Mouse (Mus musculus) hindbrain, embryonic 15.5 days (tissue): Measurements from ENCODE around the gene Cpsf4l. TPM values are rescaled to one million over a fixed set of nuclear protein-coding genes. Genes with fewer than 3 reads are reported as not detected.

Experiments used
- ATAC-seq: fragments of 200-750 bp; cut with Nextera tagmentation; 2 replicates; pipeline ENCODE4 v1.8.0; 2017; ENCODE audit warnings: low read depth, moderate number of reproducible peaks, moderate TSS enrichment; ENCODE audit not compliant: low FRiP score
- H3K27ac ChIP-seq: fragments of 300-500 bp; sonication (generic); replicated peaks from 2 replicates; pipeline ENCODE4 v1.5.1; 2015; ENCODE audit warnings: mild to moderate bottlenecking, inconsistent platforms
- H3K27me3 ChIP-seq: fragments of 300-500 bp; sonication (generic); 2 replicates; pipeline ENCODE4 v1.6.1; 2015; ENCODE audit warnings: control low read depth, inconsistent platforms
- H3K36me3 ChIP-seq: fragments of 300-500 bp; sonication (generic); 2 replicates; pipeline ENCODE4 v1.6.1; 2015; ENCODE audit warnings: control low read depth, inconsistent platforms
- H3K4me1 ChIP-seq: fragments of 300-500 bp; sonication (generic); replicated peaks from 2 replicates; pipeline ENCODE4 v1.6.1; 2015; ENCODE audit warnings: control low read depth, inconsistent platforms
- H3K4me2 ChIP-seq: fragments of 300-500 bp; sonication (generic); 2 replicates; pipeline ENCODE4 v1.6.1; 2015; ENCODE audit warnings: moderate library complexity, mild to moderate bottlenecking, inconsistent platforms
- H3K4me3 ChIP-seq: fragments of 300-500 bp; sonication (generic); 2 replicates; pipeline ENCODE4 v1.5.1; 2015; ENCODE audit warnings: mild to moderate bottlenecking, inconsistent platforms
- H3K9ac ChIP-seq: fragments of 300-500 bp; sonication (generic); 2 replicates; pipeline ENCODE4 v1.6.1; 2015; ENCODE audit warnings: inconsistent platforms
- H3K9me3 ChIP-seq: fragments of 300-500 bp; sonication (generic); 2 replicates; pipeline ENCODE4 v1.6.1; 2016; ENCODE audit warnings: control low read depth, inconsistent platforms
- WGBS: fragments of 180-500 bp; shearing (Covaris S2); methylation state at CpG from one replicate; pipeline ENCODE4 v1.1.7; 2015; 5-methylcytosine and 5-hydroxymethylcytosine counted together
- polyA plus RNA-seq: library from polyadenylated mRNA; unstranded; fragments of >200 nt; fragmentation: Nextera tagmentation; extraction: Ambion mirVana; gene quantifications from 2 replicates; pipeline ENCODE4 v1.2.1, GENCODE M21; 2015

Gene Cpsf4l
- polyA plus RNA-seq = 0.29 and 0.49 TPM in 2 replicates

DNA sequence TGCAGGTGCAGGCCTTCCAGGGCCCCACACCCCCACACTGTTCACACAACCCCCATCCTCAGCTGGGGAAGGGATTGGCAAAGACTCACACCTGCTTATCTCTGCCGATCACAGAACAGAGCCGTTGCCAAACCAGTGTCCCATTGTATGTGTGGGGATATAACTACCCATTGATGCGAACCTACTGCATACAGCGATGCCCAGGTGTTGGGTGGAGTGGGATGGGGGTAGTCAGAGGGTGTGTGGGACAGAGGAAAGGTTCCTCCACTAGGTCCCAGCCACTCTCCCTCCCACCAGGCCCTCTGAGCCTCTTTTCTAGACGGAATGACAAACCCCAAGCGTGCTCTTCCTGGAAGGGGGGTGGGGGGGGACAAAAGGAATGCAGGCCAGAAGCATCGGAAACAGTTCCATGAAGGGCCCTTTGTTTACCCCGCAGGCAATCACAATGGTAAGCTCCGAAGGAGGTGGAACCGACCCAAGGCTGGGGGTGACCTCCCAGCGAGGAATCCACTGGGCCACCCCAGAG lies at the start of gene Cpsf4l:
Gene Cpsf4l (minus strand): TSS at position 287 of the 526 bp plus-strand sequence.
- no peak within 1 kb of the TSS for H3K9ac ChIP-seq
- peak within 1 kb of the TSS; percentile 2 for H3K27ac ChIP-seq
- WGBS = 6% methylated on average over 11 of the region's 11 CpGs
- no peak within 1 kb of the TSS for H3K4me3 ChIP-seq
- H3K4me1 ChIP-seq = peaks cover 19% of the 10 kb centered on the region
- H3K4me2 ChIP-seq = no peak within 1 kb of the TSS; the same call in 1 of the 2 replicates
- ATAC-seq = peak; percentile 40; the same call in 1 of the 2 replicates
- no peaks in the 10 kb centered on the region for H3K27me3 ChIP-seq
- no peaks in the 10 kb centered on the region for H3K36me3 ChIP-seq
- no peaks in the 10 kb centered on the region for H3K9me3 ChIP-seq

- 92% methylated on average over 5 of the region's 5 CpGs for WGBS
- no peak for ATAC-seq
- H3K9ac ChIP-seq = no peak overlapping the region
These were observed 49.0 kb upstream of the Cpsf4l start for GRCm38 (mm10) chr11:113758851-113759250.

DNA sequence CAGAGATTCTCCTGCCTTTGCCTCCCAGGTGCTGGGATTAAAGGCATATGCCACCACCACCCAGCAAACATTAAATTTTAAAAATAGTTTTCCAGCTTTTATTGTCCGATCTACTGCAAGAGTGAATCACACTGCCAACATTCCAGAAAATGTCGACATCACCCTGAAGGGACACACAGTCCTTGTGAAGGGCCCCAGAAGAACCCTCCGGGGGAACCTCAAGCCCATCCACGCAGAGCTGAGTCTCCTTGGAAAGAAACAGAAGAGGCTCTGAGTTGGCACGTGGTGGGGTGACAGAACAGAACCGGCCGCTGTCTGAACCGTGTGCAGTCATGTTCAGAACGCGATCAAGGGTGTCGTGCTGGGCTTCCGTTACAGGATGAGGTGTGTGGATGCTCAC lies 46.8 kb upstream of the Cpsf4l start:
- Histone ChIP-seq H3K9ac (no peak overlapping the region), H3K4me3 (no peak overlapping the region), H3K4me1 (peaks cover 6% of the 10 kb centered on the region), H3K27me3 (no peaks in the 10 kb centered on the region), H3K36me3 (no peaks in the 10 kb centered on the region), H3K27ac (no peak overlapping the region), H3K4me2 (no peak overlapping the region), H3K9me3 (no peaks in the 10 kb centered on the region)
- WGBS = 95% methylated on average over 12 of the region's 12 CpGs
- no peak for ATAC-seq

More at GRCm38 (mm10) chr11:113758851-113759250, 49.0 kb upstream of the Cpsf4l start:
- H3K27me3 ChIP-seq = no peaks in the 10 kb centered on the region
- no peak overlapping the region for H3K4me3 ChIP-seq
- H3K9me3 ChIP-seq = no peaks in the 10 kb centered on the region
- no peaks in the 10 kb centered on the region; the same call in 1 of the 2 replicates for H3K4me1 ChIP-seq
- H3K4me2 ChIP-seq = no peak overlapping the region
- no peak overlapping the region for H3K27ac ChIP-seq
- no peaks in the 10 kb centered on the region for H3K36me3 ChIP-seq

- Histone ChIP-seq H3K9me3 (no peaks in the 10 kb centered on the region), H3K4me3 (no peak overlapping the region), H3K4me2 (no peak overlapping the region), H3K4me1 (peaks cover 6% of the 10 kb centered on the region), H3K9ac (no peak overlapping the region), H3K27me3 (no peaks in the 10 kb centered on the region), H3K36me3 (no peaks in the 10 kb centered on the region), H3K27ac (no peak overlapping the region)
- 92% methylated on average over 14 of the region's 14 CpGs for WGBS
- no peak for ATAC-seq
These were observed 46.1 kb upstream of the Cpsf4l start for GRCm38 (mm10) chr11:113755878-113756277.

DNA sequence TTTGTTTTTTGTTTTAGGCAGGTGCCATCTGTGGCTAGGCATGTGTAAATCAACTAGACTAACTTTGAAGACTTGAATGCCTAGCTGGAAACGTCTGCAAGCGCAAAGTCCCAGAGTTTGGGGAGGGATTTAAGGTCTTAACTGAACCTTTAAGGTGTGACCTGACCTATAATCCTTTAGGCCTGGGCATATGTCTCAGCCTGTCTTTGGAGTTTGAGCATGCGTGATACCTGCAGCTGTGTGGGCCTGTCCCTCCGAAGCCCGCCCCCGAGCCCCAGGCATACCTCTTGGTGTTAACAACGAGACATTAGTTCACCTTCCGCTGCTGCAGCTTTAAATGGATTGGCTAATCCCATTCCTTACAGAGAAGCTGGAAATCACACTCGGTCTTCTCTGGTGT lies 45.0 kb upstream of the Cpsf4l start:
- Histone ChIP-seq H3K4me3 (no peak overlapping the region), H3K27ac (no peak overlapping the region), H3K4me1 (peaks cover 14% of the 10 kb centered on the region), H3K36me3 (no peaks in the 10 kb centered on the region), H3K9ac (no peak overlapping the region), H3K4me2 (no peak overlapping the region), H3K9me3 (no peaks in the 10 kb centered on the region), H3K27me3 (no peaks in the 10 kb centered on the region)
- no peak for ATAC-seq
- 52% methylated on average over 9 of the region's 9 CpGs for WGBS

DNA sequence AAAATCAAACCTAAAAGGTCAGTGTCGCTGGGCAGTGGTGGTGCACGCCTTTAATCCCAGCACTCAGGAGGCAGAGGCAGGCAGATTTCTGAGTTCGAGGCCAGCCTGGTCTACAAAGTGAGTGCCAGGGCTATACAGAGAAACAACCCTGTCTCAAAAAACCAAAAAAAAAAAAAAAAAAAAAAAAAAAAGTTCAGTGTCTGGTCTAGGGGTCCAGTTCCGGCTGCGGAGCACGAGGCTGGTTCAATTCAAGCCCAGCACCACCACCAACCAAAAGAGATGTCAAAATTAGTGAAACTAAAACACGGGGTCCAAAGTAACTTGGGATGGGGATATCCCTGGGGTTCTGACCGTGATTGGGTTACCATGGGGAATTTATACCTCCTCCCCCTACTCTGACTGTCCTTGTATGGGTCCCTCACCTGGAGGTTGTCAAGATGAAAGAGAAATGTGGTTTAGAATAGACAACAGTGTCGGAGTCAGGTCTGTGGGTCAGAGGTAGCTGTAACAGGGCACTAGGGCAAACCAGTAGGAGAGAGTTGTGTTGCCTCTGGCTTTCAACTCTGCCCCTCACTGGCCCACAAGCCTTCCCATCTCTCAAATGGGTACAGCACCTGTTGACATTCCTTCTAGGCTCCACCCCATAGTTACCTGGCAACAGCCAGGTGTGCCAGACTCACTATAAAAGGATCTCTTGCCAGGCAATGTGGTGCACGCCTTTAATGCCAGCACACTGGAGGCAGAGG lies 43.0 kb upstream of the Cpsf4l start:
- no peak overlapping the region for H3K4me2 ChIP-seq
- H3K4me3 ChIP-seq = no peak overlapping the region
- H3K36me3 ChIP-seq = no peaks in the 10 kb centered on the region
- no peaks in the 10 kb centered on the region for H3K9me3 ChIP-seq
- peaks cover 34% of the 10 kb centered on the region for H3K4me1 ChIP-seq
- no peak for ATAC-seq
- H3K27me3 ChIP-seq = no peaks in the 10 kb centered on the region
- no peak overlapping the region for H3K9ac ChIP-seq
- WGBS = 99% methylated on average over 10 of the region's 10 CpGs
- no peak overlapping the region for H3K27ac ChIP-seq

DNA sequence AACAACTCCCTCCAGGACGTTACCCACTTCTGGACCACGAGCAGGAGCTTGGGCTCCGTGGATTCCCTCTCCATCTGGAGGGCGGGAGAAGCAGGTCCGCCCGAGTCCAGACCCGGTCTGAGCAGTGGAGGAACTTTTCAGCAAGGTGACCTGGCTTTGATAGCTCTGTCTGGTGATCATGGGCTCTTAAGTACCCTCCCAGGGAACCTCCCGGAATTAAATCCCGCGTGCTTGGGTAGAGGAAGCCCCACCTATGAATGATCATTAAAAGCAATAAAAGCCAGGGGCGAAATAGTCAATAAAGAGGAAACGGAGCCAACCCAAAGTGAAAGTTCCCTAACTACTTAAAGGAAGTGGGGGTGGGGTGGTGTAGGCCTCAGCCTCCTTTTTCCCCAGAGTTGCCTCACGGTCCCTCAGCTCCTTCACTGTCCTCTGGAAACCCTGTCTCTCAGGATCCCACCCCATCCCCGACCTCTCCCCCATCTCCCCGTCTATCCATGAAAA lies 42.4 kb upstream of the Cpsf4l start:
- peak overlapping the region; percentile 95 for H3K27ac ChIP-seq
- ATAC-seq = 0 out of 2 replicates have a peak, but pooled peaks have one; percentile 2
- H3K27me3 ChIP-seq = no peaks in the 10 kb centered on the region
- H3K36me3 ChIP-seq = no peaks in the 10 kb centered on the region
- peak overlapping the region; percentile 93; the same call in 1 of the 2 replicates for H3K9ac ChIP-seq
- peaks cover 38% of the 10 kb centered on the region for H3K4me1 ChIP-seq
- no peaks in the 10 kb centered on the region for H3K9me3 ChIP-seq
- H3K4me3 ChIP-seq = peak overlapping the region; percentile 85
- 29% methylated on average over 15 of the region's 15 CpGs for WGBS
- H3K4me2 ChIP-seq = peak overlapping the region; percentile 75

DNA sequence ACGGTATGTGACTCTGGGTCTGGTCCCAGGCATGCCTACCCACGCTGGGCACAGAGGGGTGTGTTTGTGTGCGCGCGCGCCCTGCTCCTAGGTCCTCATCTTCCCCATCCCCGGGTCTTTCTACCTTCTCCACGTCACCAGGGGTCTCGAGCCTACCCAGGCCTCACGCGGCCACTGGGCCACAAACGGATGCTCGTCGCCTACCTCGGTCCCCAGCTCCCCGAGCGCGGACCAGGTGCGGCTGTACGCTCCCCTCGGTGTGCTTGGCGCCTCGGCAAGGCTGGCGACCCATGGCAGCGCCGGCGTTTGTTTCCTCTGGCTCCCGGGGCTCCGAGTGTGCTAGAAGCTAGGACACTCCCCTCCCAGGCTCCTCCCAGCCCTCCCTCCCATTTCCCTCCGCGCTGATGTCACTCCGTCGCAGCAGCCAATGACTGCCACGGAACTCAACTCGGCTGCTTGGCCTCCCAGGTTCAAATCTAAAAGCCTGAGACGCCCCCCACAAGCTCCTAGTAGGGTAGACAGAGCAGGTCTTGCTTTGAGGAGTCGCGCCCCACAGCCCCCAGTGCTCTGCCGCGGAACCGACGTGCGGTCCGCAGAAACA lies 41.8 kb upstream of the Cpsf4l start, which contains the start of gene Cdc42ep4:
Gene Cdc42ep4 (minus strand): TSS at position 398 of the 601 bp plus-strand sequence.
- peaks cover 38% of the 10 kb centered on the region for H3K4me1 ChIP-seq
- peak within 1 kb of the TSS; percentile 85 for H3K4me3 ChIP-seq
- H3K36me3 ChIP-seq = no peaks in the 10 kb centered on the region
- H3K27ac ChIP-seq = peak within 1 kb of the TSS; percentile 95
- peak within 1 kb of the TSS; percentile 75 for H3K4me2 ChIP-seq
- no peaks in the 10 kb centered on the region for H3K27me3 ChIP-seq
- WGBS = under 1% methylated on average over 43 of the region's 44 CpGs
- peak; percentile 90 for ATAC-seq
- H3K9me3 ChIP-seq = no peaks in the 10 kb centered on the region
- peak within 1 kb of the TSS; percentile 93 for H3K9ac ChIP-seq

DNA sequence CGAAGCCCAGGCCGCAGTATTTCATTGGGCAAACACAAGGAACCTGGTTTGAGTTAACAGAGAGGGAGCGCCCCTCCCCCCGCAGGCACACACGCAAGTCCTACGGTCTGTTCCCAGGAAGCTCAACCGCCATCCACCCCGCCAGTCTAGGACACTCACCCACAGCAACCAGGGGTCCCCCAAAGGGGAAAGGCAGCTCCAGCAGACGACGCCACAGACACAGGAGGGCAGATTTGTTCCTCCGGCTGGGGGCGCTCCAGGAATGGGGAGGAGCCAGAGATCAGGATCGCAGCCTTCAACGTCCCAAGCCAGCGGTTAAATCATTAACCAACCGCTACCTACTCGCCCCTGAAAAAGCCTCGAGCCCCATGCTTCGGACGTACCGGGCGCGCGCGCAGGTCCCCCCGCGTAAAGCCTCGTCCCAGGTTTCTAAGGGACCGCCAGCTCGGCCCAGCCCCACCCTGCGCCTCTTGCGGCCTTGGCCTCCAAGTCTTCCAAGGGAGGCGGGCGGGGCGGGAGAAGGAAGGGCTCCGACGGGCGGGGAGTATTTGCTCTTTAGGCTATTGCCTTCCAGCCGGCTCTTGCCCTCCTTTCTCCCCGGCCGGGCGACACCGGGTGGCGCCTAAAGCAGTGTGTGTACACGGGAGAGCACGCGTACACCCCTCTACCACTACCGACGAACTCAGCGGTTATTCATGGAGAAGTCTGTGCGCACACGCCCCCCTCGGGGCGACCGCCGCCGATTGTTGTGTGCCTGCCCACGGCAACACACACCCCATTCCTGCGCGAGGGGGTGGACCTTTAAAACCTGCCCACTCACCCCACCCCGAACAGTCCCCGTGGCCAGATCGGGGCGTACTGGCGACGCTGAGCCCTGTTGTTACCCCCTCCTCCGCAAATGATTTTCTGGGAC lies 41.0 kb upstream of the Cpsf4l start:
- peak; percentile 43 for ATAC-seq
- Histone ChIP-seq H3K4me2 (peak overlapping the region; percentile 75), H3K36me3 (no peaks in the 10 kb centered on the region), H3K4me3 (peak overlapping the region; percentile 85), H3K9me3 (no peaks in the 10 kb centered on the region), H3K27ac (peak overlapping the region; percentile 95), H3K9ac (peak overlapping the region; percentile 93), H3K4me1 (peaks cover 41% of the 10 kb centered on the region), H3K27me3 (no peaks in the 10 kb centered on the region)
- under 1% methylated on average over 66 of the region's 67 CpGs for WGBS

- ATAC-seq = peak; percentile 24; the same call in 1 of the 2 replicates
- no peaks in the 10 kb centered on the region for H3K9me3 ChIP-seq
- WGBS = under 1% methylated on average over 9 of the region's 9 CpGs
These were observed 40.0 kb upstream of the Cpsf4l start for GRCm38 (mm10) chr11:113749749-113750351.

More at GRCm38 (mm10) chr11:113749749-113750351, 40.0 kb upstream of the Cpsf4l start:
- no peaks in the 10 kb centered on the region for H3K36me3 ChIP-seq
- no peaks in the 10 kb centered on the region for H3K27me3 ChIP-seq
- peak overlapping the region; percentile 95 for H3K27ac ChIP-seq
- H3K4me3 ChIP-seq = peak overlapping the region; percentile 85
- H3K4me2 ChIP-seq = peak overlapping the region; percentile 75
- H3K9ac ChIP-seq = peak overlapping the region; percentile 93
- H3K4me1 ChIP-seq = peaks cover 41% of the 10 kb centered on the region
